ENCODE assay signal across 11 mouse cellular contexts in genomic region chr7:25365937-25366625, GRCm38 (mm10). TPM values are rescaled to one million over a fixed set of nuclear protein-coding genes. Genes with fewer than 3 reads are reported as not detected.
DNase-seq lines count a peak whose midpoint lies in the region; ATAC-seq lines count a peak whose summit lies in the region.
"Had no signal": no experiment of that assay in that cellular context is flagged by ENCODE, and none has a peak within 500 bp of the region (broad histone marks: within the 10 kb centered on the region; RNA-seq: fewer than 3 reads in every experiment).

No protein-coding gene starts in this region.

- peak overlapping the region; percentile 33; the same call in 1 of the 2 replicates for H3K9ac ChIP-seq in forebrain, embryonic 12.5 days
- H3K9ac ChIP-seq in midbrain, embryonic 11.5 days (ENCODE audit: low read length) = peak overlapping the region; percentile 4
- H3K9ac ChIP-seq: liver, embryonic 14.5 days had no signal

- DNase-seq in 3134 (ENCODE audit: extremely low read depth, insufficient read length, low spot score) (peak; percentile 65), R1 (ENCODE audit: low read depth, low spot score) (peak; percentile 49)
- DNase-seq in midbrain, embryonic 11.5 days (ENCODE audit: low spot score, missing footprints) = peak; percentile 90
- no peak for DNase-seq in kidney, postnatal 4 days
- DNase-seq in lung, postnatal 4 days = no peak
- no peak for DNase-seq in lung, postnatal 36 days
- DNase-seq in left cerebral cortex, adult 8-10 months (ENCODE audit: low spot score in 2 of 2) = no peak
- DNase-seq: adrenal gland, postnatal 14 days had no signal

- peaks cover 34% of the 10 kb centered on the region for H3K36me3 ChIP-seq in forebrain, embryonic 12.5 days (replicated peaks)
- H3K36me3 ChIP-seq in midbrain, embryonic 11.5 days (ENCODE audit: control insufficient read depth, insufficient read depth, low read length) = no peaks in the 10 kb centered on the region

- H3K4me2 ChIP-seq in forebrain, embryonic 12.5 days = 0 out of 2 replicates have a peak overlapping the region, but pooled peaks have one; percentile 10
- H3K4me2 ChIP-seq in midbrain, embryonic 11.5 days = no peak overlapping the region

- no peak overlapping the region for H3K4me3 ChIP-seq in forebrain, embryonic 12.5 days (replicated peaks)
- no peak overlapping the region for H3K4me3 ChIP-seq in midbrain, embryonic 11.5 days (ENCODE audit: low read depth, low read length)

- H3K27ac ChIP-seq in forebrain, embryonic 12.5 days = peak overlapping the region; percentile 50; the same call in 1 of the 2 replicates
- H3K27ac ChIP-seq in midbrain, embryonic 11.5 days (ENCODE audit: low read depth, low read length) = no peak overlapping the region; the same call in 1 of the 2 replicates
- H3K27ac ChIP-seq: liver, embryonic 14.5 days had no signal

- ATAC-seq in forebrain, embryonic 12.5 days (ENCODE audit: low FRiP score) = peak; percentile 15; the same call in 1 of the 2 replicates
- peak; percentile 49 for ATAC-seq in midbrain, embryonic 11.5 days (ENCODE audit: low FRiP score)

- WGBS in forebrain, embryonic 12.5 days = 15% methylated on average over 13 of the region's 13 CpGs
- WGBS in midbrain, embryonic 11.5 days = 19% methylated on average over 13 of the region's 13 CpGs

- H3K9me3 ChIP-seq in forebrain, embryonic 12.5 days = no peaks in the 10 kb centered on the region
- H3K9me3 ChIP-seq in midbrain, embryonic 11.5 days (ENCODE audit: control insufficient read depth, low read length) = no peaks in the 10 kb centered on the region

- peaks cover 27% of the 10 kb centered on the region for H3K4me1 ChIP-seq in forebrain, embryonic 12.5 days
- H3K4me1 ChIP-seq in midbrain, embryonic 11.5 days (ENCODE audit: control insufficient read depth, insufficient read depth, low read length) = peaks cover 14% of the 10 kb centered on the region

- peaks cover 55% of the 10 kb centered on the region for H3K27me3 ChIP-seq in forebrain, embryonic 12.5 days
- peaks cover 27% of the 10 kb centered on the region for H3K27me3 ChIP-seq in midbrain, embryonic 11.5 days (ENCODE audit: control insufficient read depth, insufficient read depth, low read length)

RNA-seq across cellular contexts. Expression of gene Cnfn, which starts 3.4 kb away (rescaled TPM):
- polyA plus RNA-seq in forebrain, embryonic 12.5 days (2016; fragmentation: Nextera tagmentation; extraction: Ambion mirVana) = not detected in 2 replicates
- polyA plus RNA-seq in midbrain, embryonic 11.5 days (2014; fragmentation: Nextera tagmentation; extraction: Ambion mirVana) = not detected in 2 replicates
- not detected for total RNA-seq in left cerebral cortex, adult 8-10 months (2022)
- total RNA-seq: adrenal gland, postnatal 14 days; gastrocnemius, adult 18-20 months had no signal
- polyA plus RNA-seq: liver, embryonic 14.5 days had no signal

RNA-seq across cellular contexts. Expression of gene Lipe, which starts 32.4 kb away (rescaled TPM):
- polyA plus RNA-seq in forebrain, embryonic 12.5 days (2016; fragmentation: Nextera tagmentation; extraction: Ambion mirVana) = 7.6 and 8.8 TPM in 2 replicates
- 1.7 and 2.3 TPM in 2 replicates for polyA plus RNA-seq in midbrain, embryonic 11.5 days (2014; fragmentation: Nextera tagmentation; extraction: Ambion mirVana)
- total RNA-seq in left cerebral cortex, adult 8-10 months (2022) = 10 to 100 TPM in 1 of 4 experiments, 1 to 10 TPM in 3; 8.2 to 10.7 (median 8.8) TPM

RNA-seq across cellular contexts. Expression of gene Cxcl17, which starts 46.6 kb away (rescaled TPM):
- 0.27 and 0.52 TPM in 2 replicates for polyA plus RNA-seq in forebrain, embryonic 12.5 days (2016; fragmentation: Nextera tagmentation; extraction: Ambion mirVana)
- polyA plus RNA-seq in midbrain, embryonic 11.5 days (2014; fragmentation: Nextera tagmentation; extraction: Ambion mirVana) = 0.18 and 0.22 TPM in 2 replicates
- not detected for total RNA-seq in left cerebral cortex, adult 8-10 months (2022)
- total RNA-seq: adrenal gland, postnatal 14 days; gastrocnemius, adult 18-20 months had no signal
- polyA plus RNA-seq: liver, embryonic 14.5 days had no signal

RNA-seq across cellular contexts. Expression of gene Megf8, which starts 49.1 kb away (rescaled TPM):
- 18.5 and 18.8 TPM in 2 replicates for polyA plus RNA-seq in forebrain, embryonic 12.5 days (2016; fragmentation: Nextera tagmentation; extraction: Ambion mirVana)
- polyA plus RNA-seq in midbrain, embryonic 11.5 days (2014; fragmentation: Nextera tagmentation; extraction: Ambion mirVana) = 9.1 and 10.3 TPM in 2 replicates
- 100 to 1,000 TPM in 3 of 4 experiments, 10 to 100 TPM in 1; 99.2 to 109 (median 104) TPM for total RNA-seq in left cerebral cortex, adult 8-10 months (2022)

Comparison
In these comparisons a context has a peak if more than half of its experiments do, and no peak if none do; other contexts are left out.
1. DNase-seq: peak in 3134 (single experiment), R1 (single experiment) and midbrain, embryonic 11.5 days (single experiment); none in kidney, postnatal 4 days (0 of 2), lung, postnatal 4 days (0 of 2), lung, postnatal 36 days (single experiment) and left cerebral cortex, adult 8-10 months (0 of 2).